Mouse (Mus musculus) thymus, postnatal 25 days (tissue): ENCODE measurements around the gene Hrasls5.

Experiments used
- DNase-seq: peaks from one replicate; pipeline ENCODE4 v3.0.0; 2022

Gene Hrasls5

GRCm38 (mm10) chr19:7607690-7608201 lies 4.6 kb upstream of the Hrasls5 start:
- DNase-seq: no peak

- DNase-seq: no peak
Measured at GRCm38 (mm10) chr19:7613151-7613550, 810 bp downstream of the Hrasls5 start.

- DNase-seq: no peak
Measured at GRCm38 (mm10) chr19:7616231-7616930, 4.0 kb downstream of the Hrasls5 start.

- no peak for DNase-seq
Measured at GRCm38 (mm10) chr19:7617085-7617484, 4.7 kb downstream of the Hrasls5 start.

- peak; percentile 35 for DNase-seq
Measured at GRCm38 (mm10) chr19:7617696-7618095, 5.4 kb downstream of the Hrasls5 start.

- no peak for DNase-seq
Measured at GRCm38 (mm10) chr19:7633021-7633420, 20.7 kb downstream of the Hrasls5 start.

- DNase-seq: no peak
Measured at GRCm38 (mm10) chr19:7633786-7634185, 21.4 kb downstream of the Hrasls5 start.

- DNase-seq: no peak
Measured at GRCm38 (mm10) chr19:7648913-7649666, 36.7 kb downstream of the Hrasls5 start.

GRCm38 (mm10) chr19:7672033-7672432 lies 59.7 kb downstream of the Hrasls5 start:
- DNase-seq: no peak

- DNase-seq: no peak
Measured at GRCm38 (mm10) chr19:7687988-7688387, 75.6 kb downstream of the Hrasls5 start.
